Mouse (Mus musculus) C2C12 (cell line): ENCODE measurements around the gene Nprl3.

Experiments
- CEBPB ChIP-seq: IDR thresholded peaks from one replicate; pipeline ENCODE4 v1.6.1; 2011; ENCODE audit warnings: low read depth, mild to moderate bottlenecking, control low read depth, moderate library complexity
- CTCF ChIP-seq: IDR thresholded peaks from one replicate; pipeline ENCODE4 v1.5.1; 2011; ENCODE audit not compliant: control insufficient read depth, insufficient read depth, insufficient read length
- MAX ChIP-seq: IDR thresholded peaks from one replicate; pipeline ENCODE4 v1.6.1; 2011; ENCODE audit warnings: mild to moderate bottlenecking, control low read depth
- MYOD1 ChIP-seq: IDR thresholded peaks from one replicate; pipeline ENCODE4 v1.6.1; 2011; ENCODE audit warnings: low read depth; ENCODE audit not compliant: control insufficient read depth, insufficient read length
- MYOG ChIP-seq: IDR thresholded peaks from one replicate; pipeline ENCODE4 v1.6.1; 2011; ENCODE audit not compliant: control insufficient read depth, insufficient read length; ENCODE audit errors: extremely low read depth

GRCm38 (mm10) chr11:32245614-32246013 is 21.9 kb downstream of the Nprl3 start:
- TF ChIP-seq CTCF (no peak), MAX (no peak), CEBPB (no peak), MYOD1 (no peak), MYOG (no peak)
